Mouse (Mus musculus): ENCODE data around the gene Vav2.

The Vav2 gene

DNA sequence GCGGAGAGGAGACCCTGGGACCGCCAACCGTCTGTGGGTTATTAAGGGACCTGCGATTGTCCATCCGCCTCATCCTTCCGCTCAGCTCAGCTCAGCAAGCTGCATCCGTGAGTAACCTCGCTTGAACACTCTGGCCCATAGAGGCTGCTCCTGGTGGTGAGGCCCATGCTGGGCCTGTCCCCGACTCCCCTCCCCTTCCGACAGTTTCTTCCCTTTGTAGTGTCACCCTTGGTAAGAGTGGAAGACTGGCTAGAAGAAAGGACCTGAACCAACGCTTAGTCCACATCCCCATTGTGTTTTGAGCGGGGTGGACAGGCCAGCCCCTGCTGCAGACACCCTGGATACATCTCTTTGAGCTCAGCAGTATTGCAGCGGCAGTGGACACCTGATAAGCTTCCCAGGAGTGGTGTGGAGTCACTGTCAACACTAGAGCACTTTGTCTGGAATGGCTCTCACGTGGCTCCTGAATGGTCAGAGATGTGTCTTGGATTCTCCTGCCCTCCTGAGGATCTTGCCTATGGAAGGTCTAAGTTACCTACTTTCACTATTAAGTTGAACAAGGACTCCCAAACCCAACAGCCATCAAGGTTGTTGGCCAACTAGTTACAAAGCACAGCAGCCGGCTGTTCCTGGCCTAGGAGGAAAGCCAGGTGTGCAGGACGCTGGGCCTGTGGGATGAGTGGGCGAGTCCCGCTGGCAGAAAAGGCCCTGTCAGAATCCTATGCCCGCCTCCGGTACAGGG, 16.0 kb upstream of the Vav2 start:
- DNase-seq (ENCODE audit: extremely low spot score, low read depth, low spot score): no peak

DNA sequence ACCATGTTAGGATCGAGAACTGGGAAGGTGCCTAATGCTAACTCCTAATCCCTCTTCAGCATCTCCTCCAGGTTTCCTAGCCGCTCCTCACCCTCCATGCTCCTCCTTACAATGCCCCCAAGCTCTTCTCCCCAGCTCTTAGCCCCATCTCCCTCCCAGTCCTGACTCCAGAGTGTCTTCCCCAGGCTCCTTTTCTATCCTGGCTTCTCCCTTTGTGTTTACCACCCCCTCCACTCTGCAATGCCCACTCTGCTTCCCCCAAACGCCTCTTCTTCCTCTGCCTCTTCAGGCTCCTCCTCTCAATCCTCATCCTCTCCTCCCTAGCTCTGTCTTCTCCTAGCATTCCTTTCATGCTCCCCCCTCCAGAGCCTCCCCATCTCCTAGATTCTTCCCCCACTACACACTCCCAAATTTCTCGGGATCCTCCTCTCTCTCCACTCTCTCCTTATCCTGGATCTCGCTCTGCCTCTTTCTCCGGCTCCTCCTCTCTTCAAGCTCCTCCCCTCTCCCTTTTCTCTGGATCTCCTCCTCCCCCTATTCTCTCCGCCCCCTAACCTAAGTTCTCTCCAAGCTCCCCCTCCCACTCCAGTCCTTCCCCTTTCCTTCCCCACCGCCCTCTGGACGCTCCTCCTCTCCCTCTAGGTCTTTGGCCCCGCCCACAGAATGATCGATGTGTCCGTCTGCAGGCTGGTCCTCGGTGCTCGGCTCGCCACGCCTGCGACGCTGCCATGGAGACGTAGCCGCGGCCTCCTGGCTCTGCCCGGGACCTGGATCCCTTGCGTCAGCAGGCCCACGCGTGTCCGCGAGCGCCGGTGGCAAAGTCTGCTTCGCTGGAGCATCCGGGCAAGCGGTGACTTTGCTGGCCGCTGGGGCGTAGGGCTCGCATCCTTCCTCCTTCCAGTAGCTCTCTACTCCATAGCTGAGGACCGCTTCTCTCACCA, 15.2 kb upstream of the Vav2 start, which contains the start of gene Brd3os:
Brd3os (plus strand) TSS at position 558 of the 941 bp plus-strand sequence.
- peak; percentile 97 for DNase-seq (ENCODE audit: extremely low spot score, low read depth, low spot score)

DNA sequence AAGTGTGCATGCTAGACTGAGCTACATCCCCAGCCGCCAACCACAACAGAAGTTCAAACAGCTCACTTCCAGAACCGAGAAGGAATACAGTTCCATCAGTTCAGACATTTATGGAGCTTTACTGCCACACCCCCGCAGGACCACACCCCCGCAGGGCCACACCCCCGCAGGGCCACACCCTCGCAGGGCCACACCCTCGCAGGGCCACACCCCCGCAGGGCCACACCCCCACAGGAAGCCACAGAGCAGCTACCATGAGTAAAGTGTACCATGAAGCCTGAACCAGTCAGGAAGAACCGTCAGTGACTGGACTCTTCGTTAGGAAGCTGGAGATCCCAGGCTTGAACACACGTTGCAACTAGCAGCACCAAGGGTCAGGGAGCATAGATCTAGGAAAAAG, 11.4 kb upstream of the Vav2 start:
- DNase-seq (ENCODE audit: extremely low spot score, low read depth, low spot score): no peak

DNA sequence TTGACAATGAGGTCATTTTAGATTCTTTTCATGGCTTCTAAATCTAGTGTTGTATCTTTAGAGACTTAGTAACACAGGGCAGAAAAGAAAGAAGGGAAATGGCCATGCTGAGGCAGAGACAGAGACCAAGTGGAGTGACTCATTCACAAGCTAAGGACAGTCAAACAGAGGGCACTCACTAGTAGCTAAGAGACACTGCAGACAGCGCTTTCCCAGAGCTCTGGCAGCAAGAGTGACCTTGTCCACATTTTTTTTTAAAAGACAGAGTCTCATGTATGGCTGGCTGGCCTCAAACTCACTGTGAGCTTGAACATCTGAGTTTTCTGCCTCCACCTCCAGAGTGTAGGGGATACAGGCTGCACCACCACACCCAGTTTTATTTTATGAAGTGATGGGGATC, 11.0 kb upstream of the Vav2 start:
- no peak for DNase-seq (ENCODE audit: extremely low spot score, low read depth, low spot score)

DNA sequence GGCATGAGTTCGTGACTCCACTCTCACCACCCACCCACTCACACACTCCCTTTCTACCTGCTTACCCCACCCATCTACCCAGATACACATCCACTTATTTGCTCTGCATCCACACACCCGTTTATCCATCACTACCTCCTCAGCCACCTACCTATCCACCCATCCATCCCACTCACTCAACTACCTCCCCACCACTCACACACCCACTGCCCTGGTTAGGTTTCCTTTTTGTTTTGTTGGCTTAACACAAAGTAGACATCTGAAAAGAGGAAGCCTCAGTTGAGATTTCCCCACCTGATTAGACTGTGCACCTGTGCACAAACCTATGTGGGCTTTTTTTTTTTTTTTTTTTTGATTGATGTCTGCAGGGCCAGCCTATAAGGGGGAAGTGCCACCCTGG, 5.8 kb upstream of the Vav2 start:
- no peak for DNase-seq (ENCODE audit: extremely low spot score, low read depth, low spot score)

DNA sequence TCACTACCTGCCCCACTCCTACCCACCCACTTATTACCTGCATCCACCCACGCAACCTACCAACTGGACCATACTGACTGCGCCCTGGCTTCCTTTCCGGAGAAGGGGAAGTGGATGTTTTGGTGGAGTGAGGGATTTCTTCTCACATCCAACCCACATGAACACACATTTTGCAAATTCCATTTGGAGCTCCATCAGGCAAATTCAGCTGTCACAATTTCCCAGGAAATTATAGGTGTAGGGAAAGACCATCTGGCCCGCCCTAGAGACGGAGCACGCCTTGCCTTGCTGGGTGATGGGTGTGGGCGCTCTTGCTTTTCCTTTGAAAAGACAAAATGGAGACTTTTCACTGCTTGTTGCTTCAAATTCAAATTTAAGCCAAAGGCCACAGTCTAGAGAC, 3.8 kb upstream of the Vav2 start:
- no peak for DNase-seq (ENCODE audit: extremely low spot score, low read depth, low spot score)

DNA sequence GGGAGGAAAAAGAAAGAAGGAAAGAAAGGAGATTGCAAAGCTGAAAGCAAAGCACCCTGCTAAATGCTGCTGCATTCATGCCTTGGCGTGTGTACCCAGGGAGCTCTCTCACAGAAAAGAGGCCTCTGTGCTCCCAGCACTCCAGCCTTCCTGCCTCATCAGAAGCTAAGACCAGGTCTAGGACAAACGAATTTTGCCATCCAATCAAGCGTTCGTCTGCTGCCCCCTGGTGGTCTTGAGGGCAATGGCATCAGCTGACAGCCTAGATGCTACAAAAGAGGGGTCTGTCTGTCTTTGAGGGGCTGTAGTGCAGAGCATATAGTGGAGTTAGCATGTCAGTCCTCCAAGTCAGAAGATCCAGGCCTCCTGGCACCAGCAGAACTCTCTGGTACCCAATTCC, 1.2 kb upstream of the Vav2 start:
- peak; percentile 82 for DNase-seq (ENCODE audit: extremely low spot score, low read depth, low spot score)

DNA sequence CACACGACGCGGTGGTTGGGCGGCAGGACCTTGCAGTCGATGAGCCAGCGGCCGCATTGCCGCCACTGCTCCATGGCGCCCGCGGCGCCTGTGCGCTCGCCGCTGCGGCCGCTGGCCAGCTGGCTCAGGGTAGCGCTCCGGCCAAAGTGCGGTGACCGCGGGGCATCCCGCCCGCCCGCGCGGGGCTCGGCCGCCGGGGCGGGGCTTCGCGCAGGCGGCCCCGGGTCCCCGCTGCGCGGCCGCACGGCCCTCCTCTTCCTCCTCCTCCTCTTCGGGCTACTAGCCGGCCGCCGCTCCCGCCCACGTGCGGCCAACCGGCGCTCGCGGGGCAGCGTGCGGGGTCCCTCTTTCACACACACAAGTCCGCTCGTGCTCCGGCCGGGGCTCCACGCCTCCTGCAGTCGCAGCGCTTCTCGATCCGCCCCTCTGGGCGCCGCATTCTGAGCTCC, 403 bp downstream of the Vav2 start:
- DNase-seq (ENCODE audit: extremely low spot score, low read depth, low spot score): no peak

DNA sequence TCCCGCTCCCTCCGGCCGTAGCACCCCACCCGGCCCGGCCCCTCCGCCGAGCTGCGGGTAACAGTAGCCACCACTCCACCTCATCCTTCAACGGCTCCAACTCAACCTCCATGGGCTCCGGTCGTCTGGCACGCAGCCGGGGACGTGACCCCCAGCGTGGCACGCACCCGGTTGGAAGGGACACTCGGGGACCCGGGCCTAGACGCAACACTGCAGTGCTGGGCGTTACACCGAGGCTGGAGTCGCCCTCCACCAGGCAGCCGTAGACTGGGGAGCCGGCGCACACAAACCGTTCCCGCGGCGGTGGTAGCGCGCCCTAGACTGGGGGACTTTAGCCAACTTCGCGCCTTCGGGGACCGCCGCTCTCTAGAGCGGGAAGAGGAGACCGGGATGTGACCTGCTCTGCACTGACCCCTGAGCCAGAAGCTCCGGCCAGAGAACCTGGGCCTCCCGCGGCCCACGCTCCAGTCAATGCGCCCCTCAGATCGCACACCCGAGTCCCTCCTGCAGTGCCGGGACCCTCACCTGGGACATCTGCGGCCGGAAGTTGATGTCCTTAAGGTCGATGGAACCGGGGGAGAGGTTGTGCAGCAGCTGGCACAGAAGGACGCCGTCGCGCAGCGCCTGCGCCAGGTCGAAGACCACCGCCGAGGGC, 955 bp downstream of the Vav2 start:
- DNase-seq (ENCODE audit: extremely low spot score, low read depth, low spot score): no peak

DNA sequence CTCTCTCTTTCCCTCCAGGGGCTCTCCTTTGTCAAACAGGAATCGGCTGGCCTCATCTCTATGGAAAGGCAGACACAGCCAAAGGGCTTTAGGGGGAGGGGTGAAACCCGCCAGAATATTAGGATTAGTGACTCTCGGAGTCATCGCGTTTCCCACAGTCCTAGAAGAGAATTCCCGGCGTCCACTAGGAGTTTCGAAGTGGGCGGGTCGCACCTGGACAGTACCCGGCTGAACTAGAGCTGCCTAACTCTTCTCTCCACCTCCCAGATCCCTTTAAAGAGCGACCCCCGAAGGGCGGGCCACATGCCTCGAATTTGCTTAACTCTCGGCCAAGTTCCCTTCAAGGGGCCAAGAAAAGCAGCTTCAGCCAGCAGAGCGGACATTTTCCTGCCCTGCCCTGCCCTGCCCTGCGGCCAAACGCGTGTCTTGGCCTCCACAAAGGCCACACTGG, 1.6 kb downstream of the Vav2 start:
- no peak for DNase-seq (ENCODE audit: extremely low spot score, low read depth, low spot score)

DNA sequence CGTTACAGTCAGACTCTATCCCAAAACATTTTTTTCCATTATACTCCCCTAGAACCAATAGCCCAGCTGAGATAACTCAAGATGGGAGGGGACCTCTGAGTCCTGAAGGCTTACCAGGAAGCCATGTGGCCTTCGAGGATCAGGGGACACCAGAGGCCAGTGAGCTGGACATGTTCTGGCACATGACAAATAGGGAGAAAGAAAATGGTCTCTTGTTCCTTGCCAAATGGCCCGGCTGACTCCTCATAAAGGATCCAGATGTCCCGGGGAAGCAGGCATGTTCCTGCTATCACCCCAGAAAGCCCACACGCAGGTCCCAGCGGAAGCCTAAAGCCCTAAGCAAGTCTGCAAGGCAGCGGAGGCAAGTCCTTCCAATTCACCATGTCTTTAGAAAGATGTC, 3.2 kb downstream of the Vav2 start:
- no peak for DNase-seq (ENCODE audit: extremely low spot score, low read depth, low spot score)

DNA sequence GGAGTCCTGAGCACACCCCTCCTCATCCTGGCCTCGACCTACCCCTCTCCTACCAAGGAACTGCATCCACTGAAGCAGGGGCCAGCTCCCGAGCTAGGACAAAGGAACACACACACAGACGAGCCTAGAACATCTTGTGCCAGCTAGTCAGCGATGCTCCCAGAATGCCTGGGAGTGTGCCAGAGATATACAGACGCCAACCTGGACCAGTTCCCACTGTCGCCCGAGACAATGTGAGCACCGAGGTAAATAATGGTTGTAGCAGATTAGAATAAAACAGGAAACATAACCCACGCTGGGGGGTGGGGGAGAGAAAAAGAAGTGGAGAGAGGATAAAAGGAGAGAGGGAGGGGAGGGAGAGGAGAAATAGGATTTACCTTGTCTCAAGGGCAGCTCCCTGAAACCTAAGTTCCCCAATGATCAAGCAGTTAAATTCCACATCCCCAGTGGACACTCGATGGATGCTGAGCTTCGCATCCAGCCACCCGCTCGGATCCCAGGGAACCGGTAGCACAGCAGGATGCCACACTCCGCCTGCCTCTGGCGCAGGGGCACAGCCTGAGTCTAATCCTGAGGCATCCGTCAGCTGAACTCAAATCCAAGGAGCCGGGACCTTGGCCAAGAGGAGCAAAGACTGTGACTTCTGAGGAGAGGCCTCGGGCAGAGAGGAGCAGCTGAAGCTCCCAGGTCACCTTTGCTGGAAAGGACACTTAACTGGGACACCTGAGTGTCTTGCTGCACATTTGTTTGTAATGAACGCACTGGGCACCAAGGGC, 5.4 kb downstream of the Vav2 start:
- no peak for DNase-seq (ENCODE audit: extremely low spot score, low read depth, low spot score)

DNA sequence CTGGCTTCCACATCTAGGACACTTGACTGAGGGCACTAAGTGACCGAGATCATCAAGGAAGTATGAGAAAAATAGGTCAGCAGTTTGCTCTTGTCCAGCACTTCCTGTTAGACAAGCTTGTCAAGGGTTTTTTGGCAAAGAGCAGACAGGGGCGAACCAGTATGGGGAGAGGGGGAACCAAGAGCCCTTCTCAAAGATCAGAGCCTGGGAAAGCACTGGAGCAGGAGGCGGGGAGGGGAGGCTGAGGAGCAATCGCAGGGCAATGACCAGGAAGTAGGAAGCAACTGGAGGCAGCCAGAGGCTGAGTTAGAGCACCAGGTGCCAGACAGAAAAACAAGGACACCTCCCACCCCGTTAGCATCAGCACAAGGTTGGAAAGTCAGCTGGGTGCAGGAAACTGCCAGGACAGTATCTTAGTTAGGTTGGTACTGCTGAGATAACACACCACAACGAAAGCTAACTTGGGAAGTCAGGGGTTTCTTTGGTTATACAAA, 8.2 kb downstream of the Vav2 start:
- no peak for DNase-seq (ENCODE audit: extremely low spot score, low read depth, low spot score)

DNA sequence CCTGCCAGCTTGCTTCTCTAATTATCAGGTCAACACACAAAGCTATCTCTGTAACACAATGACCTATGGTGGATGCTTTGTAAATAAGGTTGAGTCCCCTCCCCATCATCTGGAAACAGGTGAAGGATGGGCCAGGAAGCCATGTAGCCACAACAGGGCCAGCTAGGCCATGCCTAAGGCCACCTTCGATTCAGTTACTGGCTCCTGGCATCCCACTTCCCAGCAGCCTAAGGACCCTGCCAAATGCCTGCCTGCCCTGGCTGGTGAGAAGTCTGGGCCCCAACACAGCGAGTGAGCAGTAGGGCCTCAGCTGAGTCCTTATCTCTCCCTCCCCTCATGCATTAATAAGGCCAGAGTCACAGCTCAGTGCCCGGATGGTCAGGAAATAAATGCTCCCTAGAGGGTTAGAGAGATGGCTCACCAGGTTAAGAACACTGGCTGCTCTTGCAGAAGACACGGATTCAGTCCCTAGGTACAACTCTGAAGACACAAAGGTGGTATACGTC, 9.1 kb downstream of the Vav2 start:
- DNase-seq (ENCODE audit: extremely low spot score, low read depth, low spot score): no peak

DNA sequence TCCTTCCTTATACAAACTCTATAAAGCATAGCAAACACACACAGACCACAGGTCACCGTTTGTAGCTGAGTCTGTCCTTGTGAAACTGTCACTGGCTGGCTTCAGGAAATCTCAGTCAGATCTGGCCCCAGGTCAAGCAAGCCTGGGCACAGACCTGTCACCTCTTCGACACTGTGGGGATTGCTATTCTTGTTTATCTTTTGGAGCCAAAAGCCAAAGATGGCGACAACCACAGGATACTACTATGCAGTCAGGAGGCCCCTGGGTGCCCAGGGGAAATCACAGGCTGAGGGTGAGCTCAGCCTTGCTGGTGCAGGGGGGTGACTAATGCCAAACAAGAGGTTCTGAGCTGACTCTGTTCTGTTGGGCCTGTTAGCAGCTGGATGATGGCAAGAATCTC, 10.4 kb downstream of the Vav2 start:
- DNase-seq (ENCODE audit: extremely low spot score, low read depth, low spot score): no peak

DNA sequence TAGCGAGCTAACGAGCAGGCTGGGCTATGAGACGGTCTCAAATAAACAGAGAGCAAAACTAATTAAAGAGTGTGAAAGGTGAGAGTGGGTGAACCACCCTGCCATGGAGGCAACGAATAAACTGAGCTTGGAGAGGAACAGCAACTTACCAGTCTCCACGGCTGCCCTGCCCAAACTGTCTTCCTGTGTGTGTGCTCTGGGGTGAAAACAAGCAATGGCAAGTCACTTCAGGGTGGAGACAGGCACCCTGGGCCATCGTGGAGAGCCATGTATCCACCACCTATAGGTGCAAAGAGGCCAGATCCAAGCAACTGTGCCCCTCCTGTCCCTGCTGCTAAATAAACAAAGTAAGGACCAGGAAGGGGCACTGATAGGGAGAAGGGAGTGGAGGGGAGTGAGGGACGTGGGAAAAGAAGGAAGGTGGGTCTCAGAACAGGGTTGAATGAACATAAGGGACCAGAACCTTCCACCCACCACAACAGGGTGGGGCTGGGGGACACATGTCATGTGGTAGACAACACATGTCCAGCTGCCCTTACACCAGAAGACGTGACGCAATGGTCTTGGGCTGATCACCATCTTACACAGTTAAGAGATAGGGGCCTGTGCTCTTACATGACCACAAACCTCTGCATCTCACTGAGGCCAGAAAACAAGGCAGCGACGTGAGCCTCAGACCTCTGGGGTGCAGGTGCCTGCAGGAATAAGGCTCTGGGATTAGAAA, 11.6 kb downstream of the Vav2 start:
- no peak for DNase-seq (ENCODE audit: extremely low spot score, low read depth, low spot score)

DNA sequence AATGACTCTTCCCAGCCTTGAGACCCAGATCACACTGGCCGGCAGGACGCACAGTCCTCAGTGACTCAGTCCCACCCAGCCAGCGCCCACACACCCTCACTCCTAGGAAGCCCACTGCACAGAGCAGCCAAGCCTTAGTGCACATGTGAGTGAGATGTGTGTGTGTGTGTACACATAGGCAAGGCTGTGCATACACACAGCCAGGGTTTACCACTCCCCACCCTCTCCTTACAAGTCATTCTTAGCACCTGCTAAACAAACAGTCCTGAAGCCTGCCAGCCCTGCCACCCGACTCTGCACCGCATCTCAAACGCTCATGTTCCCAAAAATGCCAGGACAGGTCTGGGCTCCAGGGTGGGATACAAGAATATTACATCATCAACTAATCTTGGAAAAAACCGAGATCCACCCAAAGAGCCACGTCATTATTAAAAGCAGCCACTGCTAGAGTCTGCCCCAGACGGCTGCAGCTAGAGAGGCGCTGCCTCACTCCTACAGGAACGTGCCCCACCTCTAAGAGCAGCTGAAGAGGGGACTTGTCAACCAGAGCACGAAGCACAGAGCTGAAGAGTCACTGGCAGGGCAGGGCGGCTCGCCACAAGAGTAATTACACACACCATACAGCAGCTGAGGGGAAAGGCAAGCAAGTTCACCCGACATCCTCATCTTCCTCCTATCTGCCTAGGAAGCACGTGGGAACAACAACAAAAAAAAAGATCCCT, 12.7 kb downstream of the Vav2 start:
- no peak for DNase-seq (ENCODE audit: extremely low spot score, low read depth, low spot score)

DNA sequence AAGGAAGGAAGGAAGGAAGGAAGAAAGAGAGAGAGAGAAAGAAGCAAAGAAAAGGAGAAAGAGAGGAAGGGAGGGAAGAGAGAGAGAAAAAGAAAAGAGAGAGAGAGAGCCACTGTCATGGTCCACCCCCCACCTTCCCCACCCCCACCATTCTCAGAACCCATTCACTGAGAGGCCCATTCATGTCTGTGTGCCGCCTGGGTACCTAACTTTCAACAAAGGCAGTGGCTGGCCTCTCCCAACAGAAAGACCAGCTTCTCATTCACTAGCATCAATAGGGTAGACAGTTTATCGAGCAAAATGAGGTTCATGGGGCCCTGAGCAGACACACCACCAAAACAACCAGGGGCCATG, 13.3 kb downstream of the Vav2 start:
- no peak for DNase-seq (ENCODE audit: extremely low spot score, low read depth, low spot score)

DNA sequence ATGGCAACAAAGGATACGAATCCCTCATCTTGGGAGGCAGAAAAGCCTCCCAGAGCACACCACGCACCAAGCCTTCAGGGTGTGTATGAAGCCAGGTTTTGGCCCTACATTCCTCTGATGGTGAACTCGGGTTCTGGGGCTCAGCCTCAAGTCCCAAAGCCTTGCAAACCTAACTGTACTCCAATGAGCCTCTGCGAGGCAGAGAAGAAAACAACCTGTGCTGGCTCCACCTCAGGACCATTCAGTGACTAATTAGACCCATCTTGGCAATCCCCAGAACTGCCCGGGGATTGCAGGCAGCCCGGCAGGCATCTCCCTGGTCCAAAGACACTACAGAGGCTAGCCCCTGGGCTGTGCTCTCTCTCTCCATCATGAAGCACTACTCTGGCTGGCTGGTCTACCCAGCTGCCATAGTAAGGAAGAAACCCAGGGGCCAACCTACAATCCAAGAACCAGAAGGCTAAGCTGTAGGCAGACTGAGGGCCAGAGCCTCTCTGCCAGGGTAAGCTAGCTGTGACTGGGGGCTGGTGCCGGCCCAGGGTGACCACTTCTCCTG, 14.5 kb downstream of the Vav2 start:
- DNase-seq (ENCODE audit: extremely low spot score, low read depth, low spot score): no peak

All from hindlimb bud, embryonic 11.5 days (tissue).